Mouse (Mus musculus) kidney, adult 2 months (tissue): ENCODE measurements around the gene D930020B18Rik. TPM values are rescaled to one million over a fixed set of nuclear protein-coding genes. Genes with fewer than 3 reads are reported as not detected.

Experiments used
- DNase-seq: peaks from one replicate; pipeline ENCODE4 v3.0.0; 2021
- H3K27ac ChIP-seq: fragments of 200-500 bp; 2 replicates; pipeline ENCODE4 v1.5.1; 2012; ENCODE audit warnings: low read depth, low read length, control low read depth, inconsistent platforms; ENCODE audit not compliant: insufficient read depth
- H3K27me3 ChIP-seq: fragments of 200-500 bp; replicated peaks from 2 replicates; pipeline ENCODE4 v1.6.1; 2012; ENCODE audit warnings: mild to moderate bottlenecking, moderate library complexity, low read length, inconsistent platforms; ENCODE audit not compliant: control insufficient read depth, insufficient read depth
- H3K36me3 ChIP-seq: fragments of 200-500 bp; 2 replicates; pipeline ENCODE4 v1.6.1; 2012; ENCODE audit warnings: mild to moderate bottlenecking, moderate library complexity, low read length, inconsistent platforms; ENCODE audit not compliant: control insufficient read depth, insufficient read depth
- H3K4me1 ChIP-seq: fragments of 200-500 bp; 2 replicates; pipeline ENCODE4 v1.6.1; 2011; ENCODE audit warnings: low read length; ENCODE audit not compliant: control insufficient read depth, insufficient read depth
- H3K4me3 ChIP-seq: fragments of 200-500 bp; 2 replicates; pipeline ENCODE4 v1.5.1; 2011; ENCODE audit warnings: mild to moderate bottlenecking, low read depth, low read length, control low read depth; ENCODE audit not compliant: insufficient read depth
- CTCF ChIP-seq: fragments of 200-500 bp; conservative IDR thresholded peaks from 2 replicates; pipeline ENCODE4 v1.5.1; 2011; ENCODE audit warnings: low read depth, mild to moderate bottlenecking, control low read depth, low read length, moderate library complexity, mixed read lengths; ENCODE audit not compliant: insufficient read depth, insufficient read length
- POLR2A ChIP-seq: fragments of 200-500 bp; IDR thresholded peaks from one replicate; pipeline ENCODE4 v1.6.1; 2011; ENCODE audit warnings: low read depth, low read length, control low read depth
- WGBS: fragments of 180-500 bp; shearing (Covaris S2); methylation state at CpG from one replicate; pipeline ENCODE4 v1.1.7; 2018; 5-methylcytosine and 5-hydroxymethylcytosine counted together
- polyA plus RNA-seq: library from polyadenylated mRNA; depleted of rRNA; stranded (reverse); fragments of >200 nt; gene quantifications from 2 replicates; pipeline ENCODE4 v1.2.3, GENCODE M21; 2012

Gene D930020B18Rik
- polyA plus RNA-seq, 1 experiment = 0.02 TPM

DNA sequence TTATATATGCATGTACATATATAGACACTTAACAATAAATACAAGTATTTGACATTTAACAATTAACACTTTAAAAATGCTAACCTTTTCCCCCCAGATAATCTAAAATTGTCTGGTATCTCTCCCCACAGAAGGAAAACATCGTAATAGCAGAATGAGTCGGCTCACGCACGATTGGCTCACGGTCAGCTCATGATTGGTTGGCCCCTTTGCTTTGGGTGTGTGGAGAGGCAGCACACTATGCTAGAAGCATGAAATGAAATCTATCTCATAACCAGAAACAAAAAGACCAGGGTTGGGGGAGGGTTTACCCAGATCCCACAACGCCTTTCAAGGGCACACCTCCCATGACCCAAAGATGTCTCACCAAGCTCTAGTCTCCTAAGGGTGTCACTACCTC, 63.5 kb downstream of the D930020B18Rik start:
- no peaks in the 10 kb centered on the region for H3K36me3 ChIP-seq
- WGBS = 91% methylated on average over 6 of the region's 6 CpGs
- no peak overlapping the region for H3K27ac ChIP-seq
- H3K27me3 ChIP-seq = no peaks in the 10 kb centered on the region
- H3K4me3 ChIP-seq = no peak overlapping the region
- DNase-seq = no peak
- H3K4me1 ChIP-seq = no peaks in the 10 kb centered on the region
- no peak for TF ChIP-seq POLR2A
- TF ChIP-seq CTCF = no peak

DNA sequence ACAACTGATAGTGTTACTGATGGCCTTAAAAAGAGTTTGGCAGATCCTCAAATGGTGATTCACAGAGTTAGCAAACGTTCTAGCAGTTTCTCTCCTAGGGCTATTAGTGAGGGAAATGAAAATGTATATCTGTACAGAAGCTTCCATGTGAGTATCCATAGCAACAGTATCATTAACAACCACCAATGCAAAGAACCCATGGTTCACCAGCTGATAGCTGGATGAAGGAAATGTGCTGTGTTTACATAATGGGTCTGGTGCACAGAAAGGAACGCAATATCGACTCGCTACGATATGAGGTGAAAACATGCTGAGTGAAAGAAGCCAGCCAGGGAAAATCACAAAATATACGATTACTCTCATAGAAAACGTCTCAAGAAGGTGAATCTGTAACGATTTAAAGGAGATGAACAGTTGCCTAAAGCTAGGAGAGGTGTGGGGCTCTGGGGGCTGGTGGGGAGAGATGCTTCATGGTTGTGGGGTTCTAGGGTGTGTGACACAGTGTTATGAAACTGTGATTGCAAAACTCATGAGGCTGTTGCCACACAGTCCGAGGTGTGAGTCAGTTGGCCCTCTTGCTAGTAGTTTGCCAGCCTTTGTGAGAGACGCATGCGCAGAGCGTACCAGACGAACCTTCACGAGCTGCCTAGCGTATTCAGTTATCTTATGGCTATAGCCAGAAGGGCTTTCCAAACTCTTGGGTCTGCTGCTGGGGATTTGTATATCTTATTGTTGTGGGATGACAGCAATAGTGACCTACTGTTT, 64.2 kb downstream of the D930020B18Rik start:
- H3K4me1 ChIP-seq = no peaks in the 10 kb centered on the region
- no peak overlapping the region for H3K27ac ChIP-seq
- no peak overlapping the region for H3K4me3 ChIP-seq
- no peaks in the 10 kb centered on the region for H3K36me3 ChIP-seq
- TF ChIP-seq POLR2A (no peak), CTCF (no peak)
- no peak for DNase-seq
- H3K27me3 ChIP-seq = no peaks in the 10 kb centered on the region
- WGBS = 88% methylated on average over 15 of the region's 15 CpGs

DNA sequence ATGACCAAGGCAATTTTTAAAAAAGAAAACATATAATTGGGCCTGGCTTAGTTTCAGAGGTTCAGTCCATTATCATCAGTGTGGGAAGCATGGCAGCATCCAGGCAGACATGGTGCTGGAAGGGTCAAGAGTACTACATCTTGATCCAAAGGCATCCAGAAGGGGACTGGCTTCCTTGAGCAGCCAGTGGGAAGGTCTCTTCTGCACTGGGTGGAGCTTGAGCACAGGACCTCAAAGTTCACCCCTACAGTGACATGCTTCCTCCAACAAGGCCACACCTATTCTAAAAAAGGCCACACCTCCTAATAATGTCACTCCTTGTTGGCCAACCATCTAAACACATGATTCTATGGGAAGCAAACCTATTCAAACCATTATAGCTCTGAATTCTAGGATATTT, 75.5 kb downstream of the D930020B18Rik start:
- no peak for DNase-seq
- TF ChIP-seq CTCF (no peak), POLR2A (no peak)
- Histone ChIP-seq H3K36me3 (no peaks in the 10 kb centered on the region), H3K27ac (no peak overlapping the region), H3K4me1 (no peaks in the 10 kb centered on the region), H3K27me3 (no peaks in the 10 kb centered on the region), H3K4me3 (no peak overlapping the region)

DNA sequence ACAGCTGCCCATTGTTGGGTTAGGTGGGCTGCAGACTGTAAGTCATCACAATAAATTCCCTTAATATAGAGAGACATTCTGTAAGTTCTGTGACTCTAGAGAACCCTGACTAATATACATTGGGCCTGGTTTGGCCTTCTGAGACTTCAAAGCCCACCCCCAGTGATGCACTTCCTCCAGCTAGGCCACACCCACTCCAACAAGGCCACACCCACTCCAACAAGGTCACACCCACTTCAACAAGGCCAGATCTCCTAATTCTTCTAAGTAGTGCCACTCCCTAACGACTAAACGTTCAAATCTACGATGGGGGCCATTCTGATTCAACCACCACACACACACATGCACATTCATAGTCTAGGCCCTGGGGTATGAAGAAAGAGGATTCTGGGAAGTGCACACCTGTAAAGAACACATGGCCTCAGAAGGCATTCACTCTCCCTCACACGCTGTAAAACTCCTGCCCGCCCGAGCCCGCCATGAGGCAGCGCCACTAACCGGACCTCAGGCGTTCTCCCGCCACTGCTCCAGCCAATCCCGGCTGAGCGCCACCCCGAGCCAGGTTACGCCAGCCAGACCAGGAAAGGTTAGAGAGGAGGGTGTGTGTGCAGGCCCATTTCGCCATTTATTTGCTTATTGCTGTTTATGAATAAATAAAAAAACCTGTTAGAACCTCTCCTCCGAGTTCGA, 77.7 kb downstream of the D930020B18Rik start:
- no peak for DNase-seq
- no peak overlapping the region for H3K4me3 ChIP-seq
- TF ChIP-seq POLR2A = no peak
- TF ChIP-seq CTCF = no peak
- H3K4me1 ChIP-seq = no peaks in the 10 kb centered on the region
- no peak overlapping the region for H3K27ac ChIP-seq
- 96% methylated on average over 18 of the region's 18 CpGs for WGBS
- H3K27me3 ChIP-seq = no peaks in the 10 kb centered on the region
- no peaks in the 10 kb centered on the region for H3K36me3 ChIP-seq

DNA sequence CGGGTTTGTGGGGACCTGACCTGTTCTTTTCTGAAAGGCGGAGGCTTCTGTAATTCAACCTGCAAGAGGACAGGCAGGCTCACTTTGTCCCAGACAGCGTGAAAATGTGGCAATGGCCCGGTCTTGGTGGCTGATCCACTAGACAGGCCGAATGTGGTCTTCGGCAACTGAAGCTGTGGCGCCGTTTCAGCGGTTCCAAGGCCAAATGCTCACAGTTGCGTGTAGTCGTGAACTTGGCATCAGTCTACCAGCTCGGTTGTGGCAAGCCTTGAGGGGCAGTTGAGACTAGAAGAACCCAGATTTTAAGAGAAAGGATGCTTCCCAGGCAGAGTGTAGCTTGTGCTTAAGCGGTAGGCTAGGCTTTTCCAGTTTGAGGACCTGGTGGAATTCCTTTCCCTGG, 79.3 kb downstream of the D930020B18Rik start:
- Histone ChIP-seq H3K36me3 (no peaks in the 10 kb centered on the region), H3K27me3 (no peaks in the 10 kb centered on the region), H3K27ac (no peak overlapping the region), H3K4me3 (no peak overlapping the region), H3K4me1 (no peaks in the 10 kb centered on the region)
- no peak for TF ChIP-seq CTCF
- TF ChIP-seq POLR2A = no peak
- no peak for DNase-seq
- 91% methylated on average over 13 of the region's 13 CpGs for WGBS

DNA sequence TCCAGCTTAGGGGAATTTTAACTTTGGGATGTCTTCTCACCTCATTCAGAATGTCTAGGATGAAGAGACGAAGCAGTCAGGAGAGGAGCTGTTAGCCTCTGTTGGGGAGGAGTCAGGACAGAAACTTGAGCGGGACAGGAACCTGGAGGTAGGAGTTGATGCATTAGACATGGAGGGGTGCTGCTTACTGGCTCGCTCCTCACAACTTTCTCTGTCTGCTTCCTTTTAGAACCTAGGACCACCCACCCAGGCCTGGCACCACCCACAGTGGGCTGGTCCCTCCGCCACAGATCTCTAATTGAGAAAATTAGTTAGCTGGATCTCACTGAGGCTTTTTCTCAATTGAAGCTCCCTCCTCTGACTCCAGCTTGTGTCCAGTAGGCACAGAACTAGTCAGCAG, 85.1 kb downstream of the D930020B18Rik start:
- WGBS = 75% methylated on average over 4 of the region's 4 CpGs
- TF ChIP-seq CTCF (no peak), POLR2A (no peak)
- no peak for DNase-seq
- no peaks in the 10 kb centered on the region for H3K4me1 ChIP-seq
- H3K27me3 ChIP-seq = no peaks in the 10 kb centered on the region
- H3K4me3 ChIP-seq = no peak overlapping the region
- H3K27ac ChIP-seq = no peak overlapping the region
- no peaks in the 10 kb centered on the region for H3K36me3 ChIP-seq

DNA sequence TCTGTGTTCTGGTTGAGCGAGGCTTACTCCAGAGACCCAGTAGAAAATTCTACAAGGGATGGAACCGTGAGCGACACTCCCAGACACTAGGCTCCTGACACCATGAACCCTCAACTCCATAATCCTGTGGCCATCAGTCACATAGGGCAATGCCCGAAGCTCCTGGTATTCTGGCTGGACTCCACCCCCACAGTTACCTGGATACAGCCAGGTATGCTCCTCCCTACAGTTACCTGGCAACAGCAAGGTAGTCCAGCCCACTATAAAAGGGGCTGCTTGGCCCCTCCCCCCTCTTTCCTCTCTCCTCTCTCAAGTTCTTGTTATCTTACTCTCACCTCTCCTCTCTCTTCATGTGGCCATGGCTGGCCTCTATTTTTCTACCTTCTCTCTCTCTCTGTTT, 85.8 kb downstream of the D930020B18Rik start:
- Histone ChIP-seq H3K4me1 (no peaks in the 10 kb centered on the region), H3K27me3 (no peaks in the 10 kb centered on the region), H3K36me3 (no peaks in the 10 kb centered on the region), H3K27ac (no peak overlapping the region), H3K4me3 (no peak overlapping the region)
- WGBS = 74% methylated on average over 4 of the region's 4 CpGs
- no peak for DNase-seq
- TF ChIP-seq CTCF (no peak), POLR2A (no peak)
